Mouse (Mus musculus): ENCODE results near the gene Slc38a9. TPM values are rescaled to one million over a fixed set of nuclear protein-coding genes. Genes with fewer than 3 reads are reported as not detected.

Gene Slc38a9
- polyA plus RNA-seq (2012; rRNA removed) = 22.4 and 22.8 TPM in 2 replicates

GRCm38 (mm10) chr13:112660574-112661381, at the start of gene Slc38a9:
Gene Slc38a9, plus strand, starts transcription at chr13:112660751.
- no peaks in the 10 kb centered on the region for H3K4me1 ChIP-seq (ENCODE audit: control insufficient read depth, insufficient read depth, low read length)
- peak; percentile 65; the same call in 1 of the 2 replicates for TF ChIP-seq POLR2A (IDR thresholded peaks at IDR 0.05; ENCODE audit: extremely low read depth, insufficient read depth, low read length)
- no peak for TF ChIP-seq CTCF (IDR thresholded peaks at IDR 0.05; ENCODE audit: extremely low read depth, insufficient read depth, low read length)
- 0 out of 2 replicates have a peak within 1 kb of the TSS, but pooled peaks have one; percentile 30 for H3K27ac ChIP-seq (ENCODE audit: insufficient read depth, low read length)
- H3K4me3 ChIP-seq (ENCODE audit: insufficient read depth, low read length) = peak within 1 kb of the TSS; percentile 95

GRCm38 (mm10) chr13:112621592-112621991, 39.0 kb upstream of the Slc38a9 start:
- no peak for TF ChIP-seq POLR2A (IDR thresholded peaks at IDR 0.05; ENCODE audit: extremely low read depth, insufficient read depth, low read length)
- TF ChIP-seq CTCF (IDR thresholded peaks at IDR 0.05; ENCODE audit: extremely low read depth, insufficient read depth, low read length) = no peak
- no peak overlapping the region for H3K27ac ChIP-seq (ENCODE audit: insufficient read depth, low read length)
- no peak overlapping the region for H3K4me3 ChIP-seq (ENCODE audit: insufficient read depth, low read length)
- no peaks in the 10 kb centered on the region for H3K4me1 ChIP-seq (ENCODE audit: control insufficient read depth, insufficient read depth, low read length)

- H3K4me1 ChIP-seq (ENCODE audit: control insufficient read depth, insufficient read depth, low read length) = no peaks in the 10 kb centered on the region
- TF ChIP-seq POLR2A (IDR thresholded peaks at IDR 0.05; ENCODE audit: extremely low read depth, insufficient read depth, low read length) = no peak
- no peak for TF ChIP-seq CTCF (IDR thresholded peaks at IDR 0.05; ENCODE audit: extremely low read depth, insufficient read depth, low read length)
- H3K4me3 ChIP-seq (ENCODE audit: insufficient read depth, low read length) = no peak overlapping the region
- no peak overlapping the region for H3K27ac ChIP-seq (ENCODE audit: insufficient read depth, low read length)
Measured at GRCm38 (mm10) chr13:112623656-112624055, 36.9 kb upstream of the Slc38a9 start.

GRCm38 (mm10) chr13:112624622-112625021, 35.9 kb upstream of the Slc38a9 start:
- TF ChIP-seq POLR2A (IDR thresholded peaks at IDR 0.05; ENCODE audit: extremely low read depth, insufficient read depth, low read length) = no peak
- TF ChIP-seq CTCF (IDR thresholded peaks at IDR 0.05; ENCODE audit: extremely low read depth, insufficient read depth, low read length) = no peak
- Histone ChIP-seq H3K4me1 (ENCODE audit: control insufficient read depth, insufficient read depth, low read length) (no peaks in the 10 kb centered on the region), H3K27ac (ENCODE audit: insufficient read depth, low read length) (no peak overlapping the region)

GRCm38 (mm10) chr13:112625566-112625965, 35.0 kb upstream of the Slc38a9 start:
- H3K4me3 ChIP-seq (ENCODE audit: insufficient read depth, low read length) = no peak overlapping the region
- TF ChIP-seq CTCF (IDR thresholded peaks at IDR 0.05; ENCODE audit: extremely low read depth, insufficient read depth, low read length) (no peak), POLR2A (IDR thresholded peaks at IDR 0.05; ENCODE audit: extremely low read depth, insufficient read depth, low read length) (no peak)
- no peak overlapping the region for H3K27ac ChIP-seq (ENCODE audit: insufficient read depth, low read length)
- H3K4me1 ChIP-seq (ENCODE audit: control insufficient read depth, insufficient read depth, low read length) = no peaks in the 10 kb centered on the region

More at GRCm38 (mm10) chr13:112624622-112625021, 35.9 kb upstream of the Slc38a9 start:
- H3K4me3 ChIP-seq (ENCODE audit: insufficient read depth, low read length) = no peak overlapping the region

- Histone ChIP-seq H3K27ac (ENCODE audit: insufficient read depth, low read length) (no peak overlapping the region), H3K4me1 (ENCODE audit: control insufficient read depth, insufficient read depth, low read length) (no peaks in the 10 kb centered on the region), H3K4me3 (ENCODE audit: insufficient read depth, low read length) (no peak overlapping the region)
- TF ChIP-seq CTCF (IDR thresholded peaks at IDR 0.05; ENCODE audit: extremely low read depth, insufficient read depth, low read length) = no peak
- no peak for TF ChIP-seq POLR2A (IDR thresholded peaks at IDR 0.05; ENCODE audit: extremely low read depth, insufficient read depth, low read length)
Measured at GRCm38 (mm10) chr13:112635174-112635837, 25.2 kb upstream of the Slc38a9 start.

- Histone ChIP-seq H3K4me1 (ENCODE audit: control insufficient read depth, insufficient read depth, low read length) (no peaks in the 10 kb centered on the region), H3K4me3 (ENCODE audit: insufficient read depth, low read length) (no peak overlapping the region), H3K27ac (ENCODE audit: insufficient read depth, low read length) (no peak overlapping the region)
- TF ChIP-seq POLR2A (IDR thresholded peaks at IDR 0.05; ENCODE audit: extremely low read depth, insufficient read depth, low read length) (no peak), CTCF (IDR thresholded peaks at IDR 0.05; ENCODE audit: extremely low read depth, insufficient read depth, low read length) (no peak)
Measured at GRCm38 (mm10) chr13:112636498-112636897, 24.1 kb upstream of the Slc38a9 start.

- Histone ChIP-seq H3K27ac (ENCODE audit: insufficient read depth, low read length) (no peak overlapping the region), H3K4me1 (ENCODE audit: control insufficient read depth, insufficient read depth, low read length) (no peaks in the 10 kb centered on the region), H3K4me3 (ENCODE audit: insufficient read depth, low read length) (no peak overlapping the region)
- TF ChIP-seq CTCF (IDR thresholded peaks at IDR 0.05; ENCODE audit: extremely low read depth, insufficient read depth, low read length) (no peak), POLR2A (IDR thresholded peaks at IDR 0.05; ENCODE audit: extremely low read depth, insufficient read depth, low read length) (no peak)
Measured at GRCm38 (mm10) chr13:112639111-112639510, 21.4 kb upstream of the Slc38a9 start.

- Histone ChIP-seq H3K4me3 (ENCODE audit: insufficient read depth, low read length) (no peak overlapping the region), H3K27ac (ENCODE audit: insufficient read depth, low read length) (no peak overlapping the region), H3K4me1 (ENCODE audit: control insufficient read depth, insufficient read depth, low read length) (no peaks in the 10 kb centered on the region)
- TF ChIP-seq POLR2A (IDR thresholded peaks at IDR 0.05; ENCODE audit: extremely low read depth, insufficient read depth, low read length) (no peak), CTCF (IDR thresholded peaks at IDR 0.05; ENCODE audit: extremely low read depth, insufficient read depth, low read length) (no peak)
Measured at GRCm38 (mm10) chr13:112642897-112643296, 17.7 kb upstream of the Slc38a9 start.
